Mouse (Mus musculus): ENCODE results near the gene Tmem104.

DNA sequence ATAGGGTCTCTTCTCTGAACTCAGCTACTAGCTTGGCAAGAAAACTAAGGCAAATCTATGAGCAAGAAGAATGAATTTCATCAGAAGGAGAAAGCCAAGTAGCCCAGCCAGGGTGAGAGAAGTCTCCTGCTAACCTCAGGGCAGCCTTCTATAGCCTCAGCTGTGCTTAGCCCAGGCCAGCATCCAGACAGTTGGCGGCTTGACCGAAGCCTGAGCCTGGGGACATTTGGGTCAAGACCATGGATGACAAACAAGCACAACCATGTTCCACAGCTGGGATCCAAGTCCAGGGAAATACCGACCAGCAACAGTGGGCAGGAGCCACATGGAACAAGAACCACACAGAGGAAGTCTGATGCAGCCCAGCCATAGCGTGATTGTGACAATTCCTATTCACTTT is 39.5 kb upstream of the Tmem104 start:
- TF ChIP-seq TAL1 (IDR thresholded peaks at IDR 0.05; ENCODE audit: low read length): no peak
- TF ChIP-seq GATA1 (IDR thresholded peaks at IDR 0.05; ENCODE audit: low read length): no peak

Data from erythroblast, embryonic 14.5 days (primary cell).